ENCODE assay signal across 26 mouse cellular contexts in genomic region chr11:96799511-96799910, GRCm38 (mm10).
"Had no signal": no experiment of that assay in that cellular context is flagged by ENCODE, and none has a peak within 500 bp of the region (broad histone marks: within the 10 kb centered on the region; RNA-seq: fewer than 3 reads in every experiment).

No protein-coding gene starts in this region.

- H3K27ac ChIP-seq: embryonic facial prominence, embryonic 10.5 days; embryonic facial prominence, embryonic 12.5 days; embryonic facial prominence, embryonic 13.5 days; embryonic facial prominence, embryonic 15.5 days; forebrain, embryonic 10.5 days; forebrain, embryonic 12.5 days; forebrain, embryonic 13.5 days; forebrain, embryonic 15.5 days; gastrocnemius, adult 2 months; heart, adult 2 months; heart, embryonic 10.5 days had no signal

- H3K4me1 ChIP-seq: embryonic facial prominence, embryonic 10.5 days; embryonic facial prominence, embryonic 12.5 days; embryonic facial prominence, embryonic 13.5 days; forebrain, embryonic 10.5 days; forebrain, embryonic 12.5 days; forebrain, embryonic 13.5 days had no signal

- H3K4me2 ChIP-seq: embryonic facial prominence, embryonic 12.5 days; embryonic facial prominence, embryonic 13.5 days; embryonic facial prominence, embryonic 15.5 days; forebrain, embryonic 12.5 days; forebrain, embryonic 13.5 days; forebrain, embryonic 15.5 days had no signal

- ATAC-seq: forebrain, embryonic 13.5 days; forebrain, embryonic 14.5 days; forebrain, embryonic 15.5 days; forebrain, embryonic 16.5 days; forebrain, postnatal 0 days had no signal

- H3K4me3 ChIP-seq: embryonic facial prominence, embryonic 10.5 days; embryonic facial prominence, embryonic 12.5 days; embryonic facial prominence, embryonic 13.5 days; embryonic facial prominence, embryonic 15.5 days; erythroblast, embryonic 14.5 days; forebrain, embryonic 10.5 days; forebrain, embryonic 12.5 days; forebrain, embryonic 13.5 days; forebrain, embryonic 15.5 days; gastrocnemius, adult 2 months; heart, adult 2 months; heart, embryonic 10.5 days had no signal

- H3K9ac ChIP-seq: embryonic facial prominence, embryonic 12.5 days; embryonic facial prominence, embryonic 13.5 days; embryonic facial prominence, embryonic 15.5 days; forebrain, embryonic 12.5 days; forebrain, embryonic 13.5 days; forebrain, embryonic 15.5 days; forebrain, postnatal 0 days had no signal

- H3K27me3 ChIP-seq: embryonic facial prominence, embryonic 12.5 days; embryonic facial prominence, embryonic 13.5 days; embryonic facial prominence, embryonic 15.5 days; forebrain, embryonic 12.5 days; forebrain, embryonic 13.5 days; forebrain, embryonic 15.5 days had no signal

- DNase-seq: cerebellum, adult 9-11 months; cerebellum, postnatal 10 days; cerebellum, postnatal 14 days; cerebellum, postnatal 25 days; cerebellum, postnatal 36 days; embryo, embryonic 11 days; forebrain, postnatal 0 days; gastrocnemius, adult 2 months; gastrocnemius, postnatal 10 days; gastrocnemius, postnatal 14 days; gastrocnemius, postnatal 25 days; gastrocnemius, postnatal 36 days; heart, adult 18-20 months; heart, adult 2 months had no signal

- H3K9me3 ChIP-seq: embryonic facial prominence, embryonic 10.5 days; embryonic facial prominence, embryonic 12.5 days; embryonic facial prominence, embryonic 13.5 days; embryonic facial prominence, embryonic 15.5 days; forebrain, embryonic 10.5 days; forebrain, embryonic 12.5 days; forebrain, embryonic 13.5 days; forebrain, embryonic 15.5 days; heart, embryonic 10.5 days had no signal
